Mouse (Mus musculus) left cerebral cortex, adult 18-20 months (tissue): ENCODE data around the gene Clca2. TPM values are rescaled to one million over a fixed set of nuclear protein-coding genes. Genes with fewer than 3 reads are reported as not detected.
"Not testable (repeated sequence)": the region's sequence is repeated elsewhere in the genome, so short reads cannot be mapped to it uniquely, and the experiment has no call there.

ENCODE experiments used
- DNase-seq, 2 experiments: peaks; one replicate each; pipeline ENCODE4 v3.0.0; 2021 to 2022; ENCODE audit warnings: low spot score in 2 of 2, mixed read lengths in 1 of 2
- total RNA-seq, 2 experiments: library from RNA; stranded (reverse); gene quantifications; 2 replicates each; pipeline ENCODE4 v1.2.3; 2021

Gene Clca2
- total RNA-seq, 2 experiments from 2014 or later, result not detected

DNA sequence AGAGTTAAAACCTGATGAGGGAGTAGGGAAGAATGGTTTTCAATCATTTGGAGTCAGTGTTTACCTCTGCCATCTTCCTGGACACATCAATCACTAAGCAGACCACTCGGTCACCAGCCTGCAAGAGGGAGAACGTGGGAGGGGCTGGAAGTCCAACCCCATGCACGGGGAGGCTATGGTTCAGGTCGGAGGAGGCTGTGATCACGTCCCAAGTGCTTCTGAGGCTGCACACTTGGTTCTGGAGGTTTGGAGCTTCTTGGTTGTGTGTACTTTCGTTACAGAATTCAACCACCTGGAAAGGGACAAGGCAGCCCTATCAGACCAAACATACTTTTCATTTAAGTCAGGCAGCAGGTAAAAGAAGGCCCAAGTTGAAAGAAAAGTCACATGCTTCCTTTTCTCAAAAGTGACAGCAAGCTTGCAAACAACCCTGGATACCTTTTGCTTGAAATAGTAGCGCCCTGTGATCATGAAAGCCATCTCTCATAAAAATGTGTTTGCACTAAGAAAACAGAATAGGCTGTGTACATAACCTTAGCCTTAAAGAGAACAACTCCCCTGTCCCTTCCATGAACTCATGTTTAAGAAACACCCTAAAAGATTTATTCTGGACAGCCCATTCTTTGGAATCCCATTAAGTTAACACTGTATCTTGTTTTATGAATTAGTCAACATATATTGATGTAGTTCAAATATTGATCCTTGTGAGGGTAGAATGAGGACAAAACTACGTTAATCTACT, 11.2 kb downstream of the Clca2 start:
- no peak for DNase-seq

DNA sequence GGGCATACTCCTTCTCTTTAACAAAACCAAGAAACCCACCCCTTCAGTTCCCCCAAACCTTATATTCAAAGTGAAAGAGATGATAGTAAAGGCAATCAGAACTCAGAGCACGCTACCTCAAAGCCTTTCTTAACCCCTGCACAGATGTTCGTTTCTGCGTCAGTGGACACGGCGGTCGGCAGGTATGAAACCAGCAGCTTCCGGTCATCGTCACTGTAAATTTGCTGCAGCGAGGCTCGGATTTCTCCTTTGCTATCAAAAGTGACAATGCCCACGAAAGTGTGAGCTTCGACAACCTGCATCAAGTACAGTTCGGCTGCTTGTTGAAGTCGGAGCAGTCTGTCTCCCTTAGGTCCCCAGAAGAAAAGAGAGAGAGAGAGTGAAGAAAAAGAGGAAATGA, 13.1 kb downstream of the Clca2 start:
- DNase-seq, result no peak

DNA sequence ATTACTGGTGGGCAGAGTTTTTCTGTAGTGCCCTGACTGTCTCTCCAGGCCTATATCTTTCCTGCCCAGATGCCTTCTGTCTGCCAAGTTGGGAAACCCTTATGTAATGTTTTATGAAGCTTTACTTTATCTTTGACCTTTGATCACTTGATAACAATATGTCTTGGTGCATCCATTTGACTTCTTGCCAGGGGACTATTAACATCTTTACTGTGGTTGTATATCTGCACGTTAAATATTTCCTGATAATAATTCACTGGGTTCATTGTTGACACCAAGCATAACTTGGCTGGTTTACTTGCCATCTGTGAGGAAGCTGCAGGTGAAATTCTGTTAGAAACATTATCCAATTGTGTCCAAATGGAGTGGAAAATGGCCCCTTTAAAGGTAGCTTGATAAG, 16.2 kb downstream of the Clca2 start:
- DNase-seq, result no peak

DNA sequence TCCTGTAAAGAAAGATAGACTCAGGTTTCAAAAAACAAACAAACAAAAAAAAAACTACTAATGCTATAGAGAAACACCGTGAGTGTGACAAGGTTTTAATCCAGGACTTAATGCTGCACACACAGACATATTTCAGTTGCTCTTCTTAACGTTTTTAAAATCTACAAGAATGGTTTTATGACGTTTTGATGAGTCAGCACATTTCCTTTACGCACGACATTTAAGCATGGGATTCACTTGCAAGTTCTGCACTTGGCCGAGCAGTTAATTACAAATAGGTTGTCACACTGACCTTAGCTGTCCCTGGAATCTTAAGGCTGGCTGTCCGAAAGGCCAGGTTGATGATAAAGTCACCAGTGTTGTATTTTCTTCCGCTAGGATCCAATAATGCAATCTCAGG, 18.3 kb downstream of the Clca2 start:
- DNase-seq, result no peak

DNA sequence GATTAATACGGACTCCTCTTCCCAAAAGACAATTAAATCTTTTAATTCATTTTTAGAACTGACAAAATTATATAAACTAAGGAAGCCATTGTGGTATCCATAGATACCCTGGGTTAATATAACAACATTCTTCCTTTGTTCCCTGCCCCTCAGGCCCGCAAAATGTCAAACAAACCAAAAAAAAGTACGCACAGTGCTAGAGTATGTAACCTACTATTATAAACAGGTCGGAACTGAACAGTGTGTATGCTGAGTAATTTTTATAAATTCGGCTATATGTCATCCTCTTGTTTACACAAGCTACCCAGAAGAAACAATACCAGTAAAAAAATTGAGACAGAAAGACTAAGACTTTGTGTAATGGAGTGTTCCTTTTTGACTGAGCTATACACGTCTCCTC, 20.8 kb downstream of the Clca2 start:
- no peak for DNase-seq

DNA sequence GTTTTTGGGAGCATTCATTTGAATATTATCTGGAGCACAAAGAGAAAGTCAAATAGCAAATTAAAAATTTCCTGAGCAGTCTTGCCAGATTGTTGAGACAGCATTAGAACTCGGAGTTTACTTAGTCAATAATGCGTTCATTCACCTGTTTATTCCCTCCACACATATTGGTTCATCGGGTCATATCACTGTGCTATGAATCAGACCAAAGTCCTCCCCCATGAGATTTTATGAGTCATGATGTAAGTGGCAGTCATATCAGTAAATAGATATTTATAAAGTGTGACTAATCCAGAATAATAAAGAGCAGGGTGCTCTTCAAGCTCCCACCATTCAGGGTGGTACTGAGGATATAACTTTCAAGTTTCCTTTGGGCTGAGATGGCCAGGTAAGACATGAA, 26.9 kb downstream of the Clca2 start:
- no peak for DNase-seq

DNA sequence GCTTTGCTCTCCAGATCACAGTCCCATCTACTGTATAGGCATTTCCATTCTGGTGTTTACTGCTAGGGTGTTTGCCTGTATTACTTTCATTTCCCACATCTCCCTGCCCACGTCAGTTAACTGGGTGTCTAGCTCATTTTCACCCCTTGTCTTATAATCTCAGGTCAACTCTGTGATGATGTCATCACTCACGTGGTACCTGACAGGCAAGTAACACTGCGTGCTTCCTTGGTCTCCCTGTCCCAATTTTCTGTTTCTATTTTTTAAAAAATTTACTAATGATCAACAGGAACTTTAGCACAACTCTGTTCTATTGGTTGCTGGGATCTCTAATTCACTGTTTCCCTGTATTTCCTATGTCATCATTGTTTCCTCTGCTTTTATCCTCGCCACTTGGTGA, 30.3 kb downstream of the Clca2 start:
- DNase-seq, result no peak

DNA sequence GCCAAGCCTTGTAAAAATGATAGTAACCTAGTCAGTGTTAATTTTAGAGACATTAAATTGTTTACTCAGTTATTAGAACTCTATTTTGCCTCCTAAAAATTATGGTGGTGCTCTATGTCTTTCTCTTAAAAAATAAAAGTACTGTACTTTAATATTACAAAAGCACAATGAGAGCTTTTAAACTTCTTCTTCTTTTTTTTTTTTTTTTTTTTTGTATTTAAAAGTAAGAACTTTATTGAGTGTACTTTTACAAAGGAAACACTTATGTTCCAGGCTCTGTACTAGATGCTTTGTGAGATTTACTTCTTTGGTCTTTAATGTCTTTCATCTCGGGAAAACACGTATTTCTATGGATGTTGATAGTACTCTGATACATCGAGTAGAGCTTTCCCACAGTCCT, 44.1 kb downstream of the Clca2 start:
- DNase-seq, result not testable (repeated sequence)

DNA sequence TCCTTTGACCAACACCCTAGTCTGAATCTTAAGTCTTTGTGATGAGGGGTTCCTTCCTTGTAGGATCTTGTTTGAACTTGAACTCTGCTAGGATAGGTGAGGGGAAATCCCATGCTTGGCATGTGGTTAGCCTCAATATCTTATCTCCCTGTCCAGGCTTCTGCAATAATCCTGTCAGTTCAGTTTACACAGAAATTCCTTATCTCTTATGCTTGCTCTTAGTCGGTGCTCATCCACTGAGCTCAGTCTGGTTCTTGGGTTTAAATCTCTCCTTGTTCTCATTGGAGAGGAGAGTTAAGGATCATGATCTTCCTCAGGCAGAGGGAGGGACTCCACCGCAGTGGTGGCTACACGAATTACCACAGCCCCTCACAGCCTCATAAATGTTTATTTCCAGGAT, 49.4 kb downstream of the Clca2 start:
- DNase-seq, result no peak

DNA sequence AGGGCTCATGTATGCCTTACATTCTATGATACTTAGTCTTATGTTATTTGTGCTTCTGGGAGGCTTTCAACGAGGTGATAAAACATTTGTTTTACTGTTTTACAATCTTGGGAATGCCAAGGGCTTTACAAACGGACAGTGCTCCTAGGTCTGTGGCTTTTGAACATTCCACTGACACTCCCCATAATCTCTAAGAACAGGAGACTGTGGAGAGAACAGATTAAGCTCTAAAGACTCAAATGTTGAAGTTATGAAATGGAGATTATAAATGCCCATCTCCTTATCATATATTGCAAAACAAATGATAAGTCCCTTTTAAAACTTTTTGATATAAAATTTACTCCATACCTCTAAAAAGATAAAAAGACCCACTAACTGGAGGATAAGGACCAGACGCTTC, 60.4 kb downstream of the Clca2 start:
- DNase-seq, result no peak

DNA sequence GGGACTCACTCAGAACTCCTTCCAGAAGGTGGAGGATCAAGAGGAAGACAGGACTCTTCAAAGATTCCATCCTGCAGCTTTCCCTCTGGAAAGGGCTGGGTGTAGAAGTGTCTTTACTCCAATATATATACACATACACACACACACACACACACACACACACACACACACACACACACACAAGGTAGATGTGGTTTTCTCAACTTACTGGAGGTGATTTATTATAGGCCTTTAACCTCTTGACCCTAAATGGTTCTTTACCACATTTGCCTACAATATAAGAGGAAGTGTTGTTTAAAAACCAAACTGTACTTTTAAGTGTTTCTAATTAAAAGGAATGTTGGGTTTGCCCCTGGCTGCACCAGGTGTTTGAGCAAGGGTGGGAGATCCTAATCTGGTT, 66.6 kb downstream of the Clca2 start, which contains the start of gene Clca1:
Gene Clca1, minus strand, starts transcription at position 101 of the 400 bp plus-strand sequence.
- DNase-seq, result no peak

DNA sequence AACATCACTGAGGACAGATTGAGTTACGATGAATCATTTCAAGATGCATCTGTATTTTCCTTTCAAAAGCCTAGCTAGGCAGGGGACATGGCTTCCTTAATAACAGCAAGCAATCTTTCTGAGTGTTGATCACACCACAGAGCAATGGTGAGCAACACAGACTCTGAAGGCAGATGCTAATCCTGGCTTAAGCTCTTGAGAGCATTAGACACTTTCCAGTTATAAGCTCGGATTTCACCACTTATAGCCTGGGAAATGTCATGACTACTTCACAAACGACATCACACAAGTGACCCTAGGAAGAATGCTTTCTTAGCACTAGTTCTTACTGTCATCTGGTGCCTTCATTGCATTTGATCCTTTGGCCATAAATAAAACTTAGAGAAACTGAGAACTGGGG, 71.2 kb downstream of the Clca2 start:
- no peak for DNase-seq

DNA sequence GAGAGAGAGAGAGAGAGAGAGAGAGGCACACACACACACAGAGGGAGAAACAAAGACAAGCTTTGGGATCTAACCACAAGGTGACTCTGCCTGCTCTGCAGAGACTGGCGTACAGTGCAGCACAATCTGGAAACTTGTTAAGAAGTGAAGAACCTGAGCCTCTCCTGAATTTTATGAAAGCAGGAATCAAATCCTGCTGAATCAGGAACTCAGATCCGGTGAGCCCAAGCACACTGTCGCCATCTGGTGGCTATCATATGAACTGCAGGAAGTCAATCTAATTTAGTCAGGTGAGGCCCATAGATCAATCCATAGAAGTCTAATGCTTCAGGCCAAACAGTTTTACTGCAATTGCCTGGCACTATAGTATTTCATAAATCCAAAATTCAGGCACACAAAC, 72.5 kb downstream of the Clca2 start:
- peak; percentile 58 to 78 for DNase-seq

Other genes with a start within 250 kb of the Clca2 start
- gene Clca4b, start 166.9 kb downstream of the Clca2 start, total RNA-seq, result not detected
- gene Clca4a, start 124.4 kb downstream of the Clca2 start, total RNA-seq, result not detected
- not detected for gene Clca1, start 66.7 kb downstream of the Clca2 start, total RNA-seq
- 10 to 100 TPM; 17.7 to 27.3 TPM for gene Odf2l, start 19.1 kb upstream of the Clca2 start, total RNA-seq
- gene Col24a1, start 193.0 kb upstream of the Clca2 start, total RNA-seq, result 1 to 10 TPM; 1.9 to 2.6 TPM